Mouse (Mus musculus) layer of hippocampus, adult 18-20 months (tissue): ENCODE measurements at regions not wholly inside any gene's neighbourhood (a gene's known extent, or its start where the extent isn't known, plus 50 kb on each side); places are given as distances from the start of the nearest gene placed in this dataset.
A peak's percentile ranks its signal among the peaks of the same experiment; 100 is the strongest.

Experiments
- DNase-seq, 2 experiments: peaks; one replicate each; pipeline ENCODE4 v3.0.0; 2022; ENCODE audit warnings: low spot score in 2 of 2

DNA sequence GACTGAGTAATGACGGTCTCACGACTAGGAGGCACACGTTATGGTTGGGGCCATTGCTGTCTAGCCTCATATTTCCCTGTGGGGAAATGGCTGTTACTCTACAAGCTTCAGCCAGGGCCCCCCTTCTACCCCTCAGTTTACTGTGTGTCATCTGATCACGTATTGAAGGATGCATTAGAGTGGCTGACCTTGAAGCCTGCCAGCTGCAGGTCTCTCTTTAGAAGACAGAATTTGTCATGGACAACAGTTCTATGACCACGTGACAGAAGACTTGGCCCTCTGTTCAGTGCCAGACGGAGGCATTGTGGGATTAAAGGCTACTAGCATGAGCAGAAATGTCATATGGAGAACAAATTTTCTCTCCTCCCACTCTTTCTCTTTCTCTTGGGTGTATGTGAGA lies 115.6 kb downstream of the Gas1 start:
- DNase-seq: no peak

DNA sequence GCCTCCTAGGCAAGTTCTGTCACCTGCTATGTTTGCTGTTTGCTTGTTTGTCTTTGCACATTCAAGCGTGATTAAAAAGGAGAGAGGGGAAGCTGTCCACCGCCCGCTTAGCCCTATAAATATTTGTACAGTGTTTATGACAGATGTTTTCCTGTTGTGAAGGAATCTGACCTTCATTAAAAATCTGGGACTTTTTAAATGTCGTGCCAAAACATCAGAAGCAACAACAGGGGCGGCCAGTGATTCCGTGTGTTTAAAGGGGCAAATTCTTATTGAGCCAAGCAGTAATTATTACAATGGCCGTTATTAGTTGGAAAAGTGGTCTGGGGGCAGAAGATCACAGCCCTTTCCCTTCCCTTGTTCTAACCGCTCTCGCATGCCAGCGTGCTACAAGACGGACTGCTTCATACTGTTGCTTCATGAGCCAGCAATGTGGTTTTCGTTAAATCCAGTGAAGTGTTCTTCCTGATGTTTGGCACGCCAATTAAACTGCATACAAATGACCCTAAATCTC lies 119.3 kb downstream of the Gas1 start:
- DNase-seq: no peak

DNA sequence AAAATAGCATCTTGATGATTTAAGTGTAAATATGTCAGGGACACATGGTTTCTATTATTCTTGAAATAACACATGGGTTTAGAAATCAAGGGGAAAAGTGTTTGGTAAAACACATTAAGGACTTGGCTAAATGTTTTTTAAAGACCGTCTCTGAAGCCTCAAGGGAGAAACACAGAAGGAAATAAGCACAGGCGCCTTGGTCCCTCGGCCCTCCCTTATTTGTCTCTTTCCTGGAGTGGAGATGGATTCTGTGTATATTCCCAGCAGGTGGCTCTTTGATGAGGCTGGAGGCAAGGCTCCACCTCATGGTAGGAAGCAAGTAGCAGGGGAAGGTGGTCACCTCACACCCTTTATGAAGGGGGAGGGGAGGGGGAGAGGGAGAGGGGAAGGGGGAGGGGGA lies 122.6 kb downstream of the Gas1 start:
- DNase-seq: no peak

DNA sequence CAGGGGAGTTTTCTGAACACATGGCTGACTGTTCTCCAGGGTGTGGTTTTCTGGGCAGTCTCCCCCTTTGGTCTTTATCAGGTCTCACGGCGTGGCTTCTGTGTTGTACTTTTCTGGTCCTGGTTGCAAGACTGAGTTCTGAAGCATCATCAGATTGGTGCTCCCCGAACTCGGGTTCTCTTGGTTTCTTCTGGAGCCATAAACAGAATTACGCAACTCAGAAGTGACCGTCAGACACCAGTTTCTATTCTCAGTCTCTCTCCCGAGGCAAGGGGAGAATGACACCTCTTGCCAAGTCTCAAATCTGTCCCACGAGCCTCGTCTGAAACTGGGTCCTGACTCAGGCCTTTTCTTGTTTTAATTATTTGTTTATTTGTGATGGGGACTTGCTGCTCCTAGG lies 123.1 kb downstream of the Gas1 start:
- no peak for DNase-seq

DNA sequence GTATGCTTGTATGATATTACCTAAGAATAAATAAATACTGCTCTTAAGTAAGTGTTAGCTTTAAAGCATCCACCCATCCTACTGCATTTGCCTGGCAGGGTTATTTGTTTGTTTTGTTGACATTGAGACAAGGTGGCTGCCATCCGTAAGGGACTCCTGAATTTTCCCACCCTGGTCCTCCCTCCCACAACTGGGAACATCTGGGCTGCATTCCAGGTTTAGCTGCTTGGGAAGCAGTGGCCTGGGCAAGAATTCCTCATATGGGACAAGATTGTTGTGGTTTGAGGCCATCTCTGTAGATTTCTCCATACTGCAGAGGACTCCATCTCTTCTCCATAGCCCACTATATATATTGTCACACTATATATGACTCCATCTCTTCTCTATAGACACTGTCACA lies 125.3 kb downstream of the Gas1 start:
- no peak for DNase-seq

DNA sequence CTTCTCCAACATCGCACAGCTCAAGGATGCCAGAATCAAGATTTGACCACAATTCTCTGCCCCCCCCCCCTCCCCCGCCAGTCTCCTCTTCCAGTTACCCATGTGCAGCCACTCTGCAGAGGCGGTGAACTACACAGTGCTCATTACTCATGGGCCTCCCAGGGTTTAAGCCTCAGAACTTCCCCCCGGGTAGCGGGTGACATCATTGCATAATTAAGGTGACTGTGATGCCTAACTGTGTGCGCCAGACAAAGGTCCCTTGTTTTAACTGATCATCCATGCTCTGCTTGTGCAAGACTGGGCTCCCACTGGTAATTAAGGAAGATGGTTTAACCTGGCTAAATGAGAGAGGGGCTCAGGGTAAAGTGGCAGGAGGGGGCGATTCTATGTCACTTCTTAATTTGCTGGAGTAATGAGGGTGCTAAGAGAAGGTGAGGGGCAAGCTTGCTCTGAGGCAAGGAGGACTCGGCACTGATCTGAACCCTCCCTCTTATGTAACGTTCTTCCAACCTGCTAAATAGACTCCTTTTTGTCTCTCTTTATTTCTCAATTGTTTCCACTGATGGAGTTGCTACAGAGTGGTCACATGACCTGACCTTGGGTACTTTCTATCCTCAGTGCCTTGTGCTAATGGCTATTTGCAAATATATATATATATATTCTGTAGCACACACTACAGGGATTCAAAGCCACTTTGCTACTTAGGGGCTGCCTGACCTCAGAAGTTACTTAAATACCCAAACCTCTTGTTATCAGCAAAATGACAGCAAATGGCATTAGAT lies 126.2 kb downstream of the Gas1 start:
- peak; percentile 15 to 28 for DNase-seq

DNA sequence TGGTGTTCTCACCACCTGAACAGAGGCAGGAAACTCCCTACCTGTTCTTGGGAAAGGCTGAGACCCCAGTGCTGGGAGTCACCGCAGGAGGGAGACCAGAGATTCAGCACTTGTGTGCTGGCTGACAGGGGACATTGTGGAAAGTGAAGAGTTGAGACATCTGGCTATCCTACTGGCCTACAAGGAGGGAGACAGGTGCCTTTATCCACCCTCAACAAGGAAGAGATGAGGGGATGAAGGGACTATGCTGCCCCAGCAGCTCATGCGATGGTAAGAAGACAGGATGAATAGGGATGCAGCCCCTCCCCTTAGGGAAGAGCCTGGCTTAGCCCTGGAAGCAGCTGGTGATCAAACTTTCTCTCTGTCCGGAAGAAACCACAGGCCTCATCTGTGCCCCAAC lies 127.5 kb downstream of the Gas1 start:
- DNase-seq: no peak

DNA sequence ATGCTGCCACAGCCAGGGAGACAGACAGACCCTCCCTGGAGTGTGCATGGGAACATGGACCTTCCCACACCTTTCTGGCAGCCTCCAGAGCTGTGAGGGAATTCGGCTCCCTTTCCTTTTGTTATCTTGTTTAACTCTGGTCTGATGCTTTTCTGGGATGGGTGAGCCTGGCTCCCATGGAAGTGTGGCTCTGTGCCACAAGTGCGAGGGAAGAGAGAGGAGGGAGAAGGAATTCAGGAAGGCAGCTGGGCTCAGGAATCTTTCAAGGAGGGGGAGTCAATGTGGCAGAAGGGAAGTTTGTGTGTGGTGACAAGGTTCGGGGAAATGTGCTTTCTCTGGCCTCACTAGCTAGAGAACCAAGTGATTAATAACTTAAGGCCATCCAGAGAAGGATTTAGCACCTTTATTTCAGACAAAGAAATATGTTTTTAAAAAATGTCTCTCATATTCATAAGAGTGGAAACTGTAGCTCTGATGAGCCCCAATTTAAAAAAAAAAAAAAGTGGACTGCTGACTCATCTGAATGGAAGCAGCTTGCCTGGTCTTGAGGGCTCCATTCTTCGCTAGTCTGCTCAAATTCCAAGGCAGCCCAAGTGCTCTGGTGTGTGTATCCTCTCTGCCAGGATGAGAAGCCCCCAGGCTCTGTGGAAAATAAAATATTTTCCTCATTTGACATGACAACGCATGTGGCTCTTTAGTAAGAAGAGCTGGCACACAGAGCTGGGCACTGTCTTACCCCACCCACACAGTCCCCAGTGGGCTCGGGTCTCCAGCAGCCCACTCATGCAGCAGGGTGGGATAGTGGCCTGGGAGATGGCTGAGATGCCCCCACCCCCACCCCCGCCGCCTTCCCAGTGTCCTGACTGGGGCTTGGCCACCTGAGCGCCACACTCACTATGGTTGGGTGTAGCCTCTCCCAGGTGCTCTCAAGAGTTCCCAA lies 129.1 kb downstream of the Gas1 start:
- DNase-seq: peak; percentile 35 to 45

DNA sequence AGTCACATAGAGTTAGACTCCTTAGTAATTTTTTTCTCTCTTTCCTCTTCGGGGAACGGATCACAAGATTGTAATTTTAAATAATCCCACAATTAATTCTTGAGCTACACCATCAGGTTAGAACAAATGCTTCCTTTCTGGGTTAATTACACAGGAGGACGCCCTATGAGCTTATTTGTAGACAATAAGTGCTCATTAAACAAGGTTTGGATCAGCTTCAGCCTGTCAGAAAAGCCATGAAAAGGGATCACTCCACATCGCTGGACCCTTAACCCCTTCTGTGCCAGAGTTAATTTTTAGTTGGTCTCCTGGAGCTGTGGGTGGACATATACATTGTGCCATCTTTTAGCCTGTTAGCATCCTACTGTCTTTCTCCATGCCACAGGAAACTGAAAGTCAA lies 131.4 kb downstream of the Gas1 start:
- no peak for DNase-seq

DNA sequence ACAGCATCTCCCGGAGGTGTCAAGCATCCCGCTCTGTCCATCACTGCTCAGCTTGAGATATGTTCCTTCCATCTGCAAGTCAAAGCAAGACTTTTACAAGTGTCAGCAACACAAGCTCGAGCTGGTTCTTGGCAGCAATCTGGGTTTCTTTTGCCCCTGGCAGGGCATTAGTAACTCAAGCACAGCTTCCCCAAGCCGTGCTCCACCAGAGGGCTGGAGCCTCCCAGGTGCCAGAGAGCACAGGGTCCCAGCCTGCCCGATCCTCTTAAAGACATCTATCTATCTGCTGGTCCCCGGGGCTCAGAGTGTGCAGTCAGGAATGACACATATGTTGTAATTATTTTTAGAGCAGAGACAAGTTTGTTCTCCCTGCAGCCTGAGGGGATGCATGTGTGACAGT lies 132.3 kb downstream of the Gas1 start:
- DNase-seq: no peak

DNA sequence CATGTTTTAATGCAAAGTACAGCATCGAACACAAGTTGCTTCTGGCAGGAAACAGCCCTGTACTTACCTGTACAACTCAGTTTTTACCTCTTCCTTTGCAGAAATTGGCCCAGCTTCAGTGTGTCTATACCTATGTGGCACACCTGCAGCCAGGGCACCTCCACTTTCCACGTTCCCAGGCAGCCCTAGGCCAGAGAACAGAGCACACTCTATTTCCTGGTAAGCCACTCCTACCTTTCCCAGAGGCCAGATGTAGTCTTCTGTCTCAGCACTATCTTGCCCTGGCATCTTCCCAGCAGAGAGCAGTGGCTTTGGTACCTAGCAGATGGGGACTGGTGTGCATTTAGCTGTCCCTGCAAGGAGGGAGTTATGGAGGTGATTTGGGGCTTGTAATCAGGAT lies 134.7 kb downstream of the Gas1 start:
- DNase-seq: no peak

DNA sequence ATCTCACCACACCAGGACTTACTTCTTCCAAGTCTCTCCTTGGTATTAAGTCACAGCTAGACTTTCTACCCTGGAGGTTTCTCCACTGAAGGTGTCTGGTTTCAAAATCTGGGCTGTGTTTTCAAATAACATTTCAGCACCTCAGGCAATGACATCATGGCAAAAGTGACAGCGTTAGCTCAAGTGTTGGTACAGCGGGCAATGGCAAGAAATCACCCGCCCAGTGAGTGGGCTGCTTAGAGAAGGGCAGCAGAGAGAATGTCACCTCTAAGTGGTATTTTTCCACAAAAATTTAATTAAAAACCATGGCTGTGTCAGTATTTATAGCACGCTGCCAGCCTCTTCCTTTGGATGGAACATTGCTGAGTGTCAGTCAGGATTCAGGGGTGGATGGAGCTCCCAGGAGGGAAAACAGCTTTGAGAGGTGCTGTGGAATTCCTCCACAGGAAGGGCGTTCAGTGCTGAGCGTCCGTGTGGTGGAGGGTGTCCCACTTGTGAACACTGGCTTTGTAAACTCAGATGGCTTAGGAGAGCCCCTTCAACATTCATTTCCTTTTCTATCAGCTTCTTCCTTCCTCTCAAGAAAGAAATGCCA lies 141.5 kb downstream of the Gas1 start:
- DNase-seq: no peak

DNA sequence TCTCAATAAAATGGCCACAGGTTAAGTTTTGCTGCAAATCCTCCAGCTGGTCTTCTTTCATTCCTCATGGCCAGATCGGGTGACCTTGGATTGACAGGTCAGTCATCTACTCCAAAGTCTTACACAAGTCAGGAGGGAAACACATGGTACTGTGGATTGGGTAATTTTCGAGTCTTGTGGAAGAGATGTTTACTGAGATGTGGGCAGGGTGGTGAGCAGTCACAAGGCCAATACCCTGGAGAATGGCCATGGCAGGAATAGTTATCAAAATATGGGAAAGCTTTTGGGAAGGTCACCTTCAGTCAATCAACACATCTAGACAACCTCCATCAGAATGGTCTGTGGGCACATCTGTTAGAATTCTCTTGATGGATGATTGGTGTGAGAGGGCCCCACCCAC lies 144.0 kb downstream of the Gas1 start:
- no peak for DNase-seq

DNA sequence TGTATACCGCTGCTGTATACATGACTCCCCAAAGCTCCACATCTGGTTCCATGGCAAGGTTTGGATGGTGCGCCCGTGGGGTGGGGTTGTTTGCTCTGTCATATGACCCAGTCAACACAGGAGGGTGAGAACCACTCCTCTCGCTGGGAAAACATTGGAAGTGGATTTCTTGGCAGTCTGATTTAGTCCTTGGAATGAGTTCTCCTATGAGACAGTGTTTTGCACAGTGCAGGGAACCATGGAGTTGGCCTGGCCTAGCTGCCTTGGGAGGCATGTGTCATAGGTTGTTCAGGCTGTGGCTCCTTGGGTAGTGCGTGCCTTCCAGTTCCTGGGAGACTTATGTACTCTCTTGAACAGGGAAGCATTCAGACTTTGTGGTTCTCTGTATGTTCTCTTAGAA lies 144.6 kb downstream of the Gas1 start:
- DNase-seq: no peak

DNA sequence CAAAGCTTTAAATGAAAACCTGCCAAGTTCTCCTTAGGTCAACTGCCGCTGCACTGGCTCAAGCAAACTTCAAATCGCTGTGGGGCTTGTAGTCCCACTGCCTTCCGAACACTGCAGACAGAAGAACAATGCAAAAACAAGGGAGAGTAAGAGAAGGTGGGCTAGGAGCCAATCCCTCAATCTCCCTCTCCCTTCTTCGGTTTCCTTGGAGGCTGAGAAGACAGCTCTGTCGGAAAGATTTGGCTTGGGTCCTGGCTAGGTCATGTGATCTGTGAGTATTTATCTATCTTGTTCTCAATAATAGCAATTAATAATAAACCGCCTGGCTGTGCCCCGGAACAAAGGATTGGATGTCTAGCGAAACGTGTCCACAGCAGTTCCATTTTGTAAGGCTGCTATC lies 147.6 kb downstream of the Gas1 start:
- no peak for DNase-seq

DNA sequence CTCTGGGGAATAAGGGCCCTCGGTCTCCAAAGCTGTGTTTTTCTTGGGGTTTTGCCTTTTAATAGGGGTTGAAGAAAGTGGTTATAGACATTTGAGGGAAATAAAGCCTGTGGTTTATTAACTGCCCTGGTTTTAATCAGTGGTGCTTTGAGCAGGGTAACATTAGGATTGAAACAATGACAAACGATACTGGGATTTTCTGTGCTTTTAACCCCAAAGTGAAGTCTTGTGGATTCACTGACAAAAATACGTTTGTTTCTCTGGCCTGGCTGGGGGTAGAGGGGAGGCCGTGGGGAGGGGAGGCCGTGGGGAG lies 157.0 kb downstream of the Gas1 start:
- no peak for DNase-seq

DNA sequence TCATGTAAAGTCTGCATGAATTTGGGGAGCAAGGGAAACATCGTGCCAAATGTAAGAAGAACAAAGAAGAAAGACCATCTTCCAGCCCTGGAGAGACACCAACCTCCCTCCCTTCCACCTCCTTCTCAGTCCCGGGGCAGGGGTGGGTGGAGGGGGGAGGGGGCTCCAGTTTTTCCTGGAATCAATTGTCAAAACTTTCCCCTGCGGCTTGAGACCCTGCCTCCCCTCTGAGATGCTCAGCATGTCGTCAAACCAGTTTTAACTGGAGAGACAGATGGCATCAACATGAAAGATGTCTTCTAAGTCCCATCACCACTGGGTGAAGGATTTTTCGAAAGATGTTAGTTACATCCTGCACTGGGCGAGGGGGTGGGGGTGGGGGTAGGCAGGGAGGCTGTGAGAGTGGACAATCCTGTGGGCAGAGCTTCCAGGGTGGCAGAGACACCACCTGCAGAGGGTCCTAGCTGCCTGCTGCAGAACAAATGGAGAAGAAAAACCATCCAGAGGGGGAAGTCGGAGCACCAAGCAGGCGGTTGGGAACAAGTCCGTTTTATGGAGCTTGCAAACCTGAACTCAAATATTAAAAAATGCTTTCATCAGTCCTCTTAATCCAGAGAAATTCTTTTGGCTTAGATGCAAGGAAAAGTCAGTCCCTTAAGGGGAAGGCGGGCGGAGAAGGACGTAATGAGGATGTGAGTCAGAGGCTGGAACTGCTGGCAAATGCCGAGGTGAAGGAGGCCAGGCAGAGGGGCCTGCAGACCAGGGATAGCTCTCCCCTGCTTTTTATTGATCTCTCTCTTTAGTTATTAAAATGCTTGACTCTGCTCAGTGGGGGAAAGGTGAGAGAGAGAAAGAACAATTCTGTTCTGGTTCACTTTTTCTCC lies 157.6 kb downstream of the Gas1 start:
- no peak for DNase-seq

DNA sequence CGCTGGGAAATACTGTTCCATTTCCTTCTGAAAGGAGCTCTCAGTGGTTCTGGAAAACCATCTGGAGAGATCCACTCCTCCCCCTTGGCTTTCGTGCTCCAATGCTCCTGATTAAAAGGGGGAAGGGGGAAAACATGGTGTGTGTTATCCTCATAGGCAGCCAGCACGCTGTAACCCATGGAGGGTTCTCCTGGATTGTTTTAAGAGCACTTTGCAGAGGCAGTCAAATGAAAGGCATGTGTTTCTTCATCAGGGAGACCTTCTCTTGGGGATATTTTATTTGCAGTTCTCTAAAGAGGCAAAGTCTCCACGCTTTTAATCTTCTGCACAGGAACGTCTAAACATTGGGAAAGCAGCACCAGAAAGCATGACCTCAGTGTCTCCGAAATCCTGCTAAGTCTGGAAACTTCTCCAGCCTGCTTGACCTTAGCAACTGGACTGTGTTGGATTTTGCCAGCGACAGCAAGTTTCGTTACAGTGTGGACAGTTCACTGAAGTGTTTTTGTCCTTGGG lies 161.3 kb downstream of the Gas1 start:
- no peak for DNase-seq

DNA sequence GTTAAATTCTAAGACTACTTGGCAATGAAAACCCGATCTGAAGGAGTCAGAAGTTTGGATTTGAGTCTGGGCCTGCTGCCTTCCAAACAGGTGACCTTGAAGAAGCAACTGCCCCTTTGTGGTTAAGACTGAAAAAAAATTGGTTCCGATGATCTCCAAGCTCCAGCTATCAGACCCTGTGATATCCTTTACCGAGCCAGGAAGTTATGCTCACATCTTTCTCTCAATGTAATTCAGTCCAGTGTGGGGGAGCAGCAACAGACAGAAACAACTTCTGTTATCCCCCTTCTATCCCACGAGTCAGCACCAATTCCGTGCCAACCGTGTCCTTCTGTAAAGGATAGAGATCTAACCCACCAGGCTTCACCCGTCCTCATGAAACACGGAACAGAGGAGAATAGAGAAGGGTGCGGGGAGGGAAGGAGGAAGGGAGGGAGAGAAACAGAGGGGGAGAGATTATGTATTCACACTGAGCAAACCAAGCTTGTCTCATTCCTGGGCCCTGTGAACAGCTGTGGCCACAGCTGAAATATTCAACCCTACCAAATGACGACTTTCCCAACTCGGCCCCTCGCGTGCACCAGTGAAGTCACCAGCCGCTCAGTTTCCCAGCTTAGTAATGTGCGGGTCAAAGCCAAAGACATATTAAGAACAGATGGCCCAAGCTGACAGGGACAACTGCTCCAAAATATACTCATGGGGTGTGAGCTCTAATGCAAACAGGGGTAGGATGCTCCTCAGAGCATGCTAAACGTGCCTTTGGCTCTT lies 164.9 kb downstream of the Gas1 start:
- peak in 1 of 2 experiments; percentile 46 for DNase-seq

DNA sequence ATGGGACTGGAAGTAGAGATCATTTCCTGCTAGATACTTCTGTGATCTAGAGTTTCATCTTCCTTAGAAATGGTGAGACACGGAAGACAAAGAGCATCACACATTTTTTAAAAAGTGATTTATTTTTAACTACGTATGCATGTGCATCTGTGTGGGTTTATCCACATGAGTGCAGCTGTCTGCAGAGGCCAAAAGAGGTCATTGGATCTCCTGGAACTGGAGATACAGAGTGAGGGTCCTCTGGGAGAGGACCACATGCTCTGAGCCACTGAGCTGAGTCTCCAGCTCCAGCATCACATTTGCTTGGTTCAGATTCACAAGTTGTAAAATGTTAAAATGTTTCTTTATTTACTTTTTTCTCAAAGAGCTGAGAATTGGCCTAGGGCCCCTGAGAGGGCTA lies 166.1 kb downstream of the Gas1 start:
- DNase-seq: no peak
